Mouse (Mus musculus) telencephalon, adult 2 months (tissue): ENCODE data around the gene Tmem273.

Source experiments
- DNase-seq: peaks from one replicate; pipeline ENCODE4 v3.0.0-alpha.2; 2011; ENCODE audit warnings: low read depth, low spot score

Gene Tmem273

DNA sequence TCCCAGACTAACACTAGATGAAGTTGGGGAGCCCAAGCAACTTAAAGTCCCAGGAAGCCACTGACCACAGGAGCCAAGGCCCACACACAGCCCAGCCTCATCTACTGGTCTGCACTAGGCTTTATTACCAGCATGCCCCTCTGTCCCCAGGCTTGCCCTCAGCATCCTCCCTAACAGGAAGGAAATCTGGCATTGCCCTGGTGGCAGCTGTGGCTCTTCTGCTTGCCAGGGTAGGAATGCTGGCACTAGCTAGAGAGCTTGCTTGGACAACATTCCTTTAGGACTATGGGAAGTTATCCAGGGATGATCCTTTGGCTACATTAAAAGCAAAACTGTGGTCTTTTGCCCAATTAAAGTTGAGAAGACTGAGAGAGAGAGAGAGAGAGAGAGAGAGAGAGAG, 24.3 kb downstream of the Tmem273 start:
- no peak for DNase-seq

DNA sequence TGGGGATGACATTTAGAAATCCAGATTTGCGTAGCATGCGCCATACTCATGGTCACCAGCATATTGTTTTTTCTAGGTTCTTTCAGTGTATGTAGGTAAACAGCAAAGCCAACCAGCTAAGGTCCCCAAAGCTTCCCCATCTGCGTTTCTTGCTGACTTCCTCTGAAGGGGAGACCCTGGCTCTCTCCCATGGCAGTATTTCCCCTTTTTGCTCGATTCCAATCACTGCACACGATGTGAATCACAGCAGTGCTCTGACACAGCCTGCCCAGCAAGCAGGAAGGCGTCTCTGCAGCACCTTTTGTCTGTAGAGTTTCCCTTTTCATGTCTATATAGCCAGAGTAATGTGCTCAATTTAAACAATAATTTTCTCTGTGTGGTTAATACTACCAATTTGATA, 26.7 kb downstream of the Tmem273 start:
- DNase-seq: peak; percentile 15

- DNase-seq: no peak
These were observed 29.2 kb downstream of the Tmem273 start for GRCm38 (mm10) chr14:32814961-32815360.

DNA sequence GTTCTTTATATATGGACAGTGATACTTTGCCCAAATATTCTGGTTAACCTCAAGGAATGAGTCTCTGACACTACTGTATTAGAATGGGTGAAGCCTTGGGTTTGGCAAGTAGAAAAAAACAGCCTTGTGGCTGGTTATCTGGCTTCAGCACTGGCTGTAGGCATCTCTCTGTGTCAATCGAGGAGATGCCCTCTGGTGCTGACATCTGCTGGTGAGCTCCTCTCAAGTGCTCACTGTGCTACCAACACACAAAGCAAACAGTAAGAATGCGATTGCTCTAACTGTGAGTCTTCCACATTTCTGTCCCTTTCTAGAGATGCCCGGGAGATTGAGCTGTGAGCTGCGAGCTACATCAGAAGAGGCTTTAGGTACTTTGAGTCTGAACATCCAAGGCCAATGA, 30.8 kb downstream of the Tmem273 start:
- no peak for DNase-seq

- no peak for DNase-seq
These were observed 31.5 kb downstream of the Tmem273 start for GRCm38 (mm10) chr14:32817258-32817657.

- DNase-seq: no peak
These were observed 33.5 kb downstream of the Tmem273 start for GRCm38 (mm10) chr14:32819297-32819696.

DNA sequence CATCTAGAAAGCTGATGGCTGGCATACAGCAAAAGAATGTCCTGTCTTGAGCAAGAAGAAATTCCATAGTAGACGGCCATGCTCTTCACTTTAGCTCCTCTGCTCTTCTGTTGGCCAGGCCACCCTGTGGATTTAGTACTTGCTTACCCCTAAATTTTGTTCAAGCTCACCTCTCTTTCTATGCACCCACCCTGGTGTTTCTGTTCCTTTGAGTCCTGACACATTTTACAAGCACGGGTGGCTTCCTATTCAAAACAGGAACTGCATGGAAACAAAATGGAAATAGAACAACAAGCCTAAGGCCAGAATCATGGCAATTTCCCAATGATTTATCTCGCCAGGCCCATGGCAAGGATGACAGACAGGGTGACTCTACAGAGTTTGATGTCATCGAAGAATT, 37.0 kb downstream of the Tmem273 start:
- no peak for DNase-seq

DNA sequence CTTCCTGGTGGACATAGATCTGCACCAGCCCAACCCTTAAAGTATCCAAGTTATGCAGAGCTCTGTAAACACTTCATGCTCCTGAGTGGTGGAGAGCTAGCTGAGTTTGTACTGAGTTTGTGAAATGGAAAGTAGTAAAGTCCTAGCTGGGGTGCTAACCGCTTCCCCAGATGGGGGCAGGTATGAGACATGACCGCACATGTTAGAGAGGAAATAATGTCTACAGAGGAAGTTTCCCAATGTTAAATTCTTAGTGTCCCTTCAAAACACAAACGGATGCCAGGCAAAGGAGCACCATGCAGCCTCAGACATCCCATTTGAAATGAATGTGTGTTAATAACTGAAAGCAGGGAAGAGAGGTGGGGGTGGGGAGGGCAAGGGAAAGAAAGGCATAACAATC, 38.1 kb downstream of the Tmem273 start:
- DNase-seq: no peak

DNA sequence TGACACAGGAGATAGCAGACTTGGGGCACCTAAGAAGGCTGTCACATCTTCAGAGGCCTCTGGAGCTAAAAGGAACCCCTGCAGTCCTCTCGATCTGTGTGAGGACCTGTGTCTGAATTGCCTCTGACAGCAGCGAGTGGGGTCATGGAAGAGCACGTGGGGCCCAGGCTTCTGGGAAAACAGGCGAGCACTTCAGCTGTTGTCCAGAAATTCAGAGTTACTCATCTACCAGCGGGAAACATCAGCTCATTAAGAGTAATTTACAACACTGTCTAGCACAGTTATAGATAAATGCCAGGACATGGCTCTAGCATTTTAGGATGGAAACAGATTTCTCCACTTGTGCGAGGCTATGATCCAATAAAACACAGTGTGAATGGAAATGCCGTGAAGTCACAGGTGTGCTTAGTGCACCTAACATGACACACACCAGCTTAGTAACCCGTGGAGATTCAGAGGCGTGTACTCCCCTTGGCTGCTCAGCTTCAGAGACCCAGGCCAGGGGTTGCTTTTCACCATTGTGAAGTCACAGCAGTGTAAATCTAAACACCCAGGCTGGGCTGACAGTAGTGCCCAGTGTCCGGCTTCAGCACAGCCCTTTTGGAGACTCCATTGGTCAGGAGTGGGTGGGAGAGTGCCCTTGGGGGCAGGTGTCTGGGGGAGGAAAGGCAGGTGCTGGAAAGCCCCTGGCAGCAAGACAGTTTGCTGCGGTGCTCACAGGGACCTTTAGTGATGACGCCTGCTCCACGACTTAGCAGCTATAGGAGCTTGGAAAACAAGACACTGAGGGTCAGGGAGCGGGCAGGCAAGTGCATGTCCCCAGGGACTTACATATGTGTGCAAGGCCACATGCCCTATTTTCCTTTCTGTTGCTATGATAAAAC, 38.7 kb downstream of the Tmem273 start:
- DNase-seq: no peak

- no peak for DNase-seq
These were observed 39.8 kb downstream of the Tmem273 start for GRCm38 (mm10) chr14:32825426-32826032.

DNA sequence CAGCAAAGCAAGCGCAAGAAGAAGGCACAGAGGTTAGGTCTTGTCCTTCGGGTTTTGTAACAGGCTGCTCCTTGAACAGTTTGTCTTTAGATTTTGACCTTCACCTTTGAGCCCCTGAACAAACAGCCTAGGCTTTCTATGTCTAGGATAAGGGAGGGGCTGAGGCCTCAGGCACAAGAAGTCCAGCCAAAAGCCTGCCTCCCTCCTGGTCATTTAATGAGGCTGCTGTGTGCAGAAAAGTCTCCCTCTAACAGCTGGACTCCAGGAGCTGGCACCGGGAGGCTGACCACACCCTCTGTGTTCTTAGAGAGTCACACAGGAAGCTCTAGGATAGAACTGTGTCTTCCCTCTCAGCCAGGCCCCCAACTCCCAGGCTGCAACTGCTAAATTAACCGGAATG, 41.4 kb downstream of the Tmem273 start:
- no peak for DNase-seq

- DNase-seq: peak; percentile 32
These were observed 42.4 kb downstream of the Tmem273 start for GRCm38 (mm10) chr14:32827994-32828650.

DNA sequence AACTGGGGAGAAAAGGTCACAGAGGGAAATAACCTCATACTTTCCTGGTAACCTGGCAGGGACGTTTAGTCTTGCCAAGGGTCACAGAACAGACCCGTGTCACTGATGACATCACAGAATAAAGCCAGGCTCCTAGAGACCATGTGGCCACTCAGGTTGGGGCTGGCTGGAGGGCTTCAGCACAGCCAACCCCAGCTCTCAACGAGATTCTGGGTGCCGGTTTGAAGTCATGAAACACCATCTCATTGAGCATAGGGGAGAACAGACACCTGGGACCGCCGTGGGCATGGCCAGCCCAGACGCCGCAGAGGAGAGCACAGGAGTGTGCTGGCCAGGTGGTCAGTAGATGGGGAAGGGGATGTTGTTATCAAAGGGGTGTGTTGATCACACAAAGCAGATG, 48.1 kb downstream of the Tmem273 start, which contains the start of gene Fam170b:
Fam170b (plus strand) TSS at position 116 of the 400 bp plus-strand sequence.
- DNase-seq: no peak

DNA sequence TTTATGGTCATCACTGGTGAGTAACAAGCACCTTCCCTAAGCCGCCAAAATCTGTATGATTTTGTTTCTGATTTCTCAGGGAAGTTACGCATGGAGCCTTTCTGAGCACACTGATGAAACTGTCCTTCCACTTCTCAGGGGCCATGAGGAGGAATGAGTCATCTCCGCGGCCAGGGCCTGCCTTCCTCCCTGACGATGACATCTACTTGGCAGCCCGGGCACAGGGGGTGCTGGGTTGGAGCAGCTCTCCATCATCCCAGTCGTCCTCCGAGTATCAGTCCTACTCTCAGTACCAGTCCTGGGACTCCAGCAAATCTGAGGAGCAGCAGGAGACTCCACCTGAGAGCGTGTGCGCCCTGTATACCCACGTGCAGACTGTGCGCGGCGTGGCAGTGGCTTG, 49.4 kb downstream of the Tmem273 start:
- DNase-seq: no peak

- DNase-seq: no peak
These were observed 49.8 kb downstream of the Tmem273 start for GRCm38 (mm10) chr14:32835596-32835995.

- no peak for DNase-seq
These were observed 50.4 kb downstream of the Tmem273 start for GRCm38 (mm10) chr14:32836191-32836590.

DNA sequence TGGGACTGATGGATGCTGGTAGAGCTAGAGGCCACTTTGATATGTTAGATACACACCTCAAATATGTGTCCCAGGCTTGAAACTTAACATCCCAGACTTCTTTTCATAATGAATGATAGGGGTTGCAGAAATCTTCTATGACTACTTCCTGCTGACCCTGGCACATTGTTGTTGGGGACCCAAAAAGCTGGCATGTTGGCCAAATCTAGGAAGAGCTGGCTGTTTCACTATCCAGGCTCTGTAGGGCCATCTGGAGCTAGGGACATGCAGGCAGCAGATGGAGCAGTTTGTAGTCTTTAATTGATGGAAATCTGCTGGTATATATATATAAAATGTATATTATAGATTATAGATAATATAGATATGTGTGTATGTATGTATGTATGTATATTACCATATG, 56.3 kb downstream of the Tmem273 start:
- DNase-seq: no peak

DNA sequence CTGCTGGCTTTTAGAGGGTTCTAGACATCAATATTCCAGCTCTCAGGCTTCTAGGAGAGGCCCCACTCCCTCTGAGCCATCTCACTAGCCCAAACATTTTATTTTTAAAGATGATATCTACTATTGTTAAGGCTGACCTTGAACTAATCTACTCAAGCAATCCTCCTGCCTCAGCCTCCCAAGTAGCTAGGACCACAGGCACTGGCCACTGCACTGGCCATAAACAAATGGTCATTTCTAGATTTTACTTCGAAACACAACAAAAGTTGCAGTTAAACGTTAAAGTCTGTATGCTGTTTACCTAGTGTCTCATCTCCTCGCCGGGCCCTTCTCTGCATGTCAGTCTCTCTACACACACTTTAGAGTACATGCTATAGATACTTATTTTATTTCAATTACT, 68.3 kb downstream of the Tmem273 start:
- no peak for DNase-seq

GRCm38 (mm10) chr14:32856246-32856645, 70.5 kb downstream of the Tmem273 start:
- DNase-seq: no peak

GRCm38 (mm10) chr14:32856681-32857328, 71.0 kb downstream of the Tmem273 start, which contains the start of gene Vstm4:
TSS of gene Vstm4 (plus strand) at chr14:32856756.
- no peak for DNase-seq

DNA sequence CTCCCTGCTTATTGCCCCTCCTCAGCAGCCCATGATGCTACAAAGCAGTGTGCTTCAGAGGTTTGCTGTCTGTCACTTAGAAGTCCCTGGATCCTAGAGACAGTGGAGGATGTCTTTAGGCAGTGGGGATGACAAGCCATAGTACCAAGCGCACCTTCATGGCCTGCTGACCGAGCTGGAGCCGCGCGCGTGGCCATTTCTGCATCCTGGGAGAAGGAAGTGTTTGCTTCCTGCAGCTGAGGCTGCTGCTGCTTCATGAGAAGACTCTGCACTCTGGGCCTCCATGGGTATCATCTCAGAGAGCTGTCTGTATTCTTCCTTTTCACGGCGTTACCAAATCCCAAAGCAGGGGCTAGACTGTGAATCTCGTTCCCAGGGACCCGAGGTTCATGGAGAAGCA, 72.6 kb downstream of the Tmem273 start:
- DNase-seq: no peak

GRCm38 (mm10) chr14:32858941-32859510, 73.3 kb downstream of the Tmem273 start:
- DNase-seq: no peak
